Mouse (Mus musculus) megakaryocyte, adult 5-6 weeks (primary cell): ENCODE data around the gene Atf6b. TPM values are rescaled to one million over a fixed set of nuclear protein-coding genes. Genes with fewer than 3 reads are reported as not detected.
A peak's percentile ranks its signal among the peaks of the same experiment; 100 is the strongest.

ENCODE experiments used
- ATAC-seq: 2 replicates; pipeline ENCODE4 v1.8.0; 2016; ENCODE audit warnings: mild to moderate bottlenecking, inconsistent platforms; ENCODE audit not compliant: poor library complexity, severe bottlenecking
- total RNA-seq, 2 experiments: library from RNA; stranded (forward) in 1 of 2; stranded (reverse) in 1 of 2; fragments of 153-499, 151-499 nt in 1 of 2; fragments of 221-1000, 200-1000 nt in 1 of 2; gene quantifications; 2 replicates each; pipeline versions ENCODE4 v1.2.3 to v1.2.4; 2015 to 2017

Atf6b gene
- total RNA-seq, 2 experiments from 2014 or later = 25.4 to 32.4 TPM

DNA sequence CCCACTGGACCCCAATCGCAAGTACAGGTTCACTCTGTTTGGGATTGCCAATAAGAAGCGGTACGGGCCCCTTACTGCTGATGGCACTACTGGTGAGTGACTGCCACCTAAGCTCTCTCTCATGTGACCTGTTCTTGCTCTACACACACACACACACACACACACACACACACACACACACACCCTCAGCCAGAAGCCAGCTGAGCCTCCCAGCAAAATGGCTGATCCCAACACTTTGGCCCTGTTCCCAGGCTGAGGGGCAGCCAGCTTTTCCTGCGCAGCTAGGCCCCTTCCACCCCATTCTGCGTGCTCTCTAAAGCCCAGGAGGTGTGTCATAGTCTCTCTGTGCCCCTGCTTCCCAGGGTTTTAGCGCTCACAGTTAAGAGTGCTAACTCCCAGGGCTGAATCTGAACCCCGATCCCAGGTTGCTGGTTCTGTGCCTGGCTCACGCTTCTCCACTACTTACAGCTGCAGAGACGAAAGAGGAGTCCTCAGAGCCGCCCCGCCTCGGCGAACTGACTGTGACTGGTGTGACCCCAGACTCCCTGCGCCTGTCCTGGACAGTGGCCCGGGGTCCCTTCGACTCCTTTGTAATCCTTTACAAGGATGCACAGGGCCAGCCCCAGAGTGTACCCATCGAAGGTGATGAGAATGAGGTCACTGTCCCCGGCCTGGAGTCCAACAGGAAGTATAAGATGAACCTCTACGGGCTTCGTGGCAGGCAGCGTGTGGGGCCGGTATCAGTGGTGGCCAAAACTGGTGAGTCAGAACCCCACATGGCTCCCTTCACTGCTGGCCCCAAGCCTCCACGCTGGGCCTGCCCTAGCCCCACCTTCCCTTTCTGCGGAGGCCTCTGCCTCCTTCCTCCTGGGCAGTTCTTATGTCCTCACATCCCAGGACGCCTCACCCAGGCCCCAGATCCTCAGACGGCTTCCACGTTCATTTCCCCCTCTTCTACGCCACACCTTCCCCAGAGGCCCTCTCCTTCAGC lies 38.5 kb downstream of the Atf6b start:
- peak; percentile 76 for ATAC-seq

DNA sequence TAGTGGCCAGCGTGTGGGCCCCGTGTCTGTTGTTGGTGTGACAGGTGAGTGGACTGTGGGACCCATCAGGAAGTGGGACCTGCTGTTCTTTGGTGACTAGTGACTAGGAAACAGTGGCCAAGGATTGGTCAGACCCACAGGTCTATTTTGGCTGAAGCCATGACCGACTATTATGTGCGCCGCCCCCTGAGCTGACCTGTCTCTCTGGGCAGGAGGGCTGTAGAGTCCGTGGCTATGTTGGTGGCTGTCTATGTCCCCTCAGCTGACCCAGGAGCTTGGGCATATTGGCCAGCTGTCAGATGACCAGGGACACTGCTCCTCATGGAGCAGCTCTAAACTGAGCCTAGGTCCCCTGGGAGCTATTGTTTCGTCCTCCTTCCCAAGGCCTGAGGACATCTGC lies 41.9 kb downstream of the Atf6b start:
- ATAC-seq = no peak

DNA sequence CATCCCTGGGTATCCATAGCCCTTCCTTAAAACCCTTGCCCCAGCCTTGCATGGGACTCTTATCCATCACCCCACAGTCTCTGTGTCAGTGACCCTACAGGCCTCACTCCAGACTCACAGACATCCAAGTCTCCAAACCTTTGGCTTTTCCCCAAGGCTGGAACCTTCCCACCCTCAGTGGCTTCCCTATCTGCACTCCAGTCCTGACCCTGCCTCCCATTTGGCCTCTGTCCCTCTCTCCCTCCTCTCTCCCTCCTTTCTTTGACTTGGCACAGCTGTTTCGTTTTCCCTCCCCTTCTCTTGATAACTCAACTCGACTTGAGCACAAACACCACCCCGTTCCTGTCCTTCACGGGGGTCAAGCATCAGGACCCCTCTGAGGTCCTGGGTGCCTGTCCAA lies 43.5 kb downstream of the Atf6b start:
- ATAC-seq = no peak

DNA sequence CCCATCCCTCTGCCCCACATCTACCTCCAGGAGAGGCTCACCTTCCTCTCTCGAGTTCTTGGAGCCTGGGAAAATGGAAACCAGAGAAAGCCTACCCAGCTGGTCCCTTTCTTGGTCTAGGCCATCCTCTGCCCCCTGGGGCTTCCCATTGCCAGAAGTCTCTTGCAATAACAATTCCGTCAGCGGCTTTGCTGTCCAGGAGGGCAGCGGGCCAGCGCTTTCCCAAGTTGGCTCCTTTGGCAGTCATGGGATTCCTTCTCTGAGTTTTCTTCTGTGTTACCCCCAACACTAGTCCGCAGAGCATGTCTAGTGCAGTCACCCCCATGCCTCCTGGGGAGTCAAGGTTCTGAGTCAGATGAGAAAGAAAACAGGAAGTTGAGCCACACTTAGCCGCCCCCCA lies 46.0 kb downstream of the Atf6b start:
- no peak for ATAC-seq

DNA sequence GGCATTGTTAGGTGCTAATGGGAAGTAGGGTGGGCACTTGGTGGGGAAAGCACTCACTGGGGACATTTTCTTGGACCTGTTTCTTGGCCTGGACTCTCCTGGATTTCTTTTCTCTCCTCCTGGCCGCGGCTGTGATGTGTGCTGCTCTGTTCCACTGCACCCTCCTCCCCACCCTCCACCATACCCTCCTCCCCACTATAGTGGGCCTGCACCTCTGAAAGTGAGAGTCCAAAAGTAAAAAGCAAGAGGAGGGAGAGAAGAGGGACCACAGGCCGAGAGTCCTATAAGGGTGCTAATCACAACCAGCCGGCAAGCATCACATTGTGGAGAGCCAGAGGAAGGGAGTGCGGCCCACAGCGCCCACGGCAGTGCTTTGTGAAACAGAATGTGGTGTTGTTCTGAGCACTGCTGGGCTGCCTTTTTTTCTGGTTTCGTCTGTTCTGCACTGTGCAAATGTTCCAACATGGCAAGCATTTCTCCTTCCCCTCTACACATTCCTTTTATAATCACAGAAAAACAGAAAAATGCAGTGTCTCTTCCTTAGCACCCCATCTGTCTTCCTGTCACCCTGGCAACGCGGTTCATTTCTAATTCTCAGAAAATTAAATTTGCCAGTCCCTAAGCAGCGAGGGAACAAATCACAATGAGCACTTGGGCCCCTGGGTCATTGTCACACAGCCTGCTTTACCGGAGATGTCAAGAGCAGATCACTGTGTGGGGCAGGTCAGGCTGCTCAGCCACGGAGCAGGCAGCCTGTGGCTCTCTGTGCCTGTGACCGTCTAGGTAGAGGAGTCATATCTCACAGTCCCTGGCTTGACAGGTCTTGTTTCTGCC lies 52.8 kb downstream of the Atf6b start:
- no peak for ATAC-seq

DNA sequence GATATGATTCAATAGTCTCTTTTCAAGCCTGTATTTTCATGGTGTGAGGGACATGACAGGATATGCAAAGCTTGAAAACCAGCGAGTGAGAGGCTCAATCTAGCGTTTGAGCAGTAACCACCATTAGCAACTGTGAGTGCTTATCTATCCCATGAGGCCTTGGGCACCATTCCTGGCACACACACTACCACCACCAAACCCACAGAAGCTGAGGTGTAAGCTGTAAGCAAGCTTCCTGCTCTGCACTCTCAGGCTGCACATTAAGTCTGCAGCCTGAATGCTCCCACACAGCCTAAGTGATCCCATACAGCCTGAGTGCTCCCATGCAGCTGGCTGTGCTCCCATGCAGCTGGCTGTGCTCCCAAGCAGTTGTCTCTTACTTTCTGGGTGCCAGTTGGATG lies 53.7 kb downstream of the Atf6b start:
- ATAC-seq = no peak

Other genes starting within 250 kb of the Atf6b start
- gene BC051142, start 248.3 kb upstream of the Atf6b start, total RNA-seq (2015) = not detected in 2 replicates
- 0.29 and 3.8 TPM in 2 replicates for gene BC051142, start 248.3 kb upstream of the Atf6b start, total RNA-seq (2017)
- gene Btnl4, start 169.8 kb upstream of the Atf6b start, total RNA-seq (2015) = not detected in 2 replicates
- gene Btnl4, start 169.8 kb upstream of the Atf6b start, total RNA-seq (2017) = not detected in 2 replicates
- gene Btnl6, start 129.8 kb upstream of the Atf6b start, total RNA-seq (2015) = not detected in 2 replicates
- gene Btnl6, start 129.8 kb upstream of the Atf6b start, total RNA-seq (2017) = not detected in 2 replicates
- gene Notch4, start 82.9 kb upstream of the Atf6b start, total RNA-seq (2015) = 0.11 TPM in 1 of 2 replicates, not detected in the other
- 0.12 and 0.15 TPM in 2 replicates for gene Notch4, start 82.9 kb upstream of the Atf6b start, total RNA-seq (2017)
- 243 and 248 TPM in 2 replicates for gene Gpsm3, start 57.3 kb upstream of the Atf6b start, total RNA-seq (2015)
- gene Gpsm3, start 57.3 kb upstream of the Atf6b start, total RNA-seq (2017) = 75.7 and 109 TPM in 2 replicates
- 18.3 and 26.6 TPM in 2 replicates for gene Pbx2, start 55.9 kb upstream of the Atf6b start, total RNA-seq (2015)
- gene Pbx2, start 55.9 kb upstream of the Atf6b start, total RNA-seq (2017) = 29.3 and 32.7 TPM in 2 replicates
- 1.8 and 4.8 TPM in 2 replicates for gene Ager, start 49.3 kb upstream of the Atf6b start, total RNA-seq (2015)
- gene Ager, start 49.3 kb upstream of the Atf6b start, total RNA-seq (2017) = 1.6 and 2.4 TPM in 2 replicates
- 44.7 and 59.5 TPM in 2 replicates for gene Rnf5, start 43.5 kb upstream of the Atf6b start, total RNA-seq (2015)
- gene Rnf5, start 43.5 kb upstream of the Atf6b start, total RNA-seq (2017) = 8.9 and 11.9 TPM in 2 replicates
- gene Agpat1, start 42.9 kb upstream of the Atf6b start, total RNA-seq (2015) = 29.0 and 36.5 TPM in 2 replicates
- gene Agpat1, start 42.9 kb upstream of the Atf6b start, total RNA-seq (2017) = 24.2 and 24.5 TPM in 2 replicates
- gene Egfl8, start 31.2 kb upstream of the Atf6b start, total RNA-seq (2015) = 0.82 and 0.91 TPM in 2 replicates
- gene Egfl8, start 31.2 kb upstream of the Atf6b start, total RNA-seq (2017) = 0.57 and 5.0 TPM in 2 replicates
- 37.0 and 41.4 TPM in 2 replicates for gene Ppt2, start 18.6 kb upstream of the Atf6b start, total RNA-seq (2015)
- 25.6 and 26.8 TPM in 2 replicates for gene Ppt2, start 18.6 kb upstream of the Atf6b start, total RNA-seq (2017)
- gene Prrt1, start 17.6 kb upstream of the Atf6b start, total RNA-seq (2015) = 0.22 and 0.73 TPM in 2 replicates
- 0.22 TPM in 1 of 2 replicates, not detected in the other for gene Prrt1, start 17.6 kb upstream of the Atf6b start, total RNA-seq (2017)
- 4.0 and 4.2 TPM in 2 replicates for gene Fkbpl, start 2.4 kb upstream of the Atf6b start, total RNA-seq (2015)
- gene Fkbpl, start 2.4 kb upstream of the Atf6b start, total RNA-seq (2017) = 40.5 and 41.6 TPM in 2 replicates
- 0.02 and 0.04 TPM in 2 replicates for gene Tnxb, start 23.4 kb downstream of the Atf6b start, total RNA-seq (2015)
- gene Tnxb, start 23.4 kb downstream of the Atf6b start, total RNA-seq (2017) = under 0.01 and 0.08 TPM in 2 replicates
- gene C4b, start 96.7 kb downstream of the Atf6b start, total RNA-seq (2015) = 0.52 and 1.7 TPM in 2 replicates
- gene C4b, start 96.7 kb downstream of the Atf6b start, total RNA-seq (2017) = 0.37 TPM in 1 of 2 replicates, not detected in the other
- not detected in 2 replicates for gene Cyp21a1, start 157.4 kb downstream of the Atf6b start, total RNA-seq (2015)
- gene Cyp21a1, start 157.4 kb downstream of the Atf6b start, total RNA-seq (2017) = not detected in 2 replicates
- 17.5 and 21.8 TPM in 2 replicates for gene Stk19, start 189.8 kb downstream of the Atf6b start, total RNA-seq (2015)
- gene Stk19, start 189.8 kb downstream of the Atf6b start, total RNA-seq (2017) = 24.7 and 33.7 TPM in 2 replicates
- 22.4 and 28.5 TPM in 2 replicates for gene Dxo, start 189.9 kb downstream of the Atf6b start, total RNA-seq (2015)
- gene Dxo, start 189.9 kb downstream of the Atf6b start, total RNA-seq (2017) = 17.7 and 24.6 TPM in 2 replicates
- 13.3 and 17.1 TPM in 2 replicates for gene Skiv2l, start 203.1 kb downstream of the Atf6b start, total RNA-seq (2015)
- gene Skiv2l, start 203.1 kb downstream of the Atf6b start, total RNA-seq (2017) = 34.8 and 43.5 TPM in 2 replicates
- gene Nelfe, start 203.2 kb downstream of the Atf6b start, total RNA-seq (2015) = 35.4 and 45.1 TPM in 2 replicates
- 25.1 and 26.2 TPM in 2 replicates for gene Nelfe, start 203.2 kb downstream of the Atf6b start, total RNA-seq (2017)
- 2.3 and 7.1 TPM in 2 replicates for gene Cfb, start 215.4 kb downstream of the Atf6b start, total RNA-seq (2015)
- 1.7 and 3.4 TPM in 2 replicates for gene Cfb, start 215.4 kb downstream of the Atf6b start, total RNA-seq (2017)
- 0.78 and 1.1 TPM in 2 replicates for gene Zbtb12, start 232.3 kb downstream of the Atf6b start, total RNA-seq (2015)
- 0.98 and 1.0 TPM in 2 replicates for gene Zbtb12, start 232.3 kb downstream of the Atf6b start, total RNA-seq (2017)
- not detected in 2 replicates for gene Gm20547, start 234.9 kb downstream of the Atf6b start, total RNA-seq (2015)
- gene Gm20547, start 234.9 kb downstream of the Atf6b start, total RNA-seq (2017) = 0.41 TPM in 1 of 2 replicates, not detected in the other